Mouse (Mus musculus): Measurements from ENCODE around the gene Zfp839. TPM values are rescaled to one million over a fixed set of nuclear protein-coding genes. Genes with fewer than 3 reads are reported as not detected.

Zfp839 gene
- polyA plus RNA-seq, 1 experiment from 2014 or later: 1.6 TPM

DNA sequence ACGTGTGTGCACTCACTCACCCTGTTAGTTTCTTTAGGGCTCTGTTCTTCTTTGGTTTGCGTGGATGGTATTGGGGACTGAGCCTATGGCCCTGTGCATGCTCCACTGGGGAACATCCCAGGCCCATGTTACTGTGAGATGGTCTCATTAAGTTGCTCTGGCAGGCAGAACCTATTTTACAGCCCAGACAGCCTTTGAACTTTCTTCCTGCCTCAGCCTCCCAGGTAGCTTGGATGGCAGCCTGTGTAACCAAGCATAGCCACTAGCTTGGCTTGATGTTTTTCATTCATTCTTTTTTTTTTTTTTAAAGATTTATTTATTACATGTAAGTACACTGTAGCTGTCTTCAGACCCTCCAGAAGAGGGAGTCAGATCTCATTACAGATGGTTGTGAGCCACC, 35.2 kb downstream of the Zfp839 start:
- no peak for ATAC-seq
- H3K9ac ChIP-seq (ENCODE audit: low read depth, low read length): no peak overlapping the region
- peaks cover 19% of the 10 kb centered on the region; the same call in 1 of the 2 replicates for H3K36me3 ChIP-seq (ENCODE audit: control insufficient read depth, insufficient read depth)
- H3K4me1 ChIP-seq (replicated peaks; ENCODE audit: control insufficient read depth, insufficient read depth, low read length): peaks cover 5% of the 10 kb centered on the region; the same call in 1 of the 2 replicates
- no peaks in the 10 kb centered on the region for H3K9me3 ChIP-seq (ENCODE audit: control insufficient read depth)
- no peak overlapping the region for H3K4me2 ChIP-seq (replicated peaks; ENCODE audit: low read depth)
- no peak overlapping the region for H3K27ac ChIP-seq (ENCODE audit: low read depth, low read length)
- WGBS: 93% methylated on average over 2 of the region's 2 CpGs
- no peaks in the 10 kb centered on the region for H3K27me3 ChIP-seq (replicated peaks; ENCODE audit: control insufficient read depth, insufficient read depth, low read length)
- TF ChIP-seq CTCF (IDR thresholded peaks at IDR 0.05; ENCODE audit: low read depth): no peak
- no peak overlapping the region for H3K4me3 ChIP-seq (ENCODE audit: low read depth, low read length)

DNA sequence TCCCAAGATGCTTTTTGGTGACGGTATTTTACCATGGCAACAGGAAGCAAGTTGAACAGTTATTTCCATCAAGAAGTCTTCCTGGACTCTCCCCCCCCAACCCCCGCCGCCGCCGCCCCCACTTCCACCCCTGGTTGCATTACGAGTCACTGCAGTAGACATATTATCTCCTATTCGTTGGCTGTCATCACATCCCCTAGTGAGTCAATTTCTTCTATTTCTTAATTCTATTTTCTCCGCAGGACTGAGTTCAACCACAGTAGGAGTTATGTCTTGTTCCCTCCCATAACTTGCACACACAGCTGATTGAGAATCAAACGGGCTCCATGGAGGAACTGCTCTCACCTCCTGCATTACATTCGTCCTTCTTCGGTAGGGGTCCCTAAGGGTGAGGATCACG, 38.1 kb downstream of the Zfp839 start:
- peak overlapping the region; percentile 79 for H3K4me3 ChIP-seq (ENCODE audit: low read depth, low read length)
- H3K9ac ChIP-seq (ENCODE audit: low read depth, low read length): peak overlapping the region; percentile 77
- no peak overlapping the region for H3K27ac ChIP-seq (ENCODE audit: low read depth, low read length)
- 0 out of 2 replicates have a peak, but pooled peaks cover 6% of the 10 kb centered on the region for H3K36me3 ChIP-seq (ENCODE audit: control insufficient read depth, insufficient read depth)
- TF ChIP-seq CTCF (IDR thresholded peaks at IDR 0.05; ENCODE audit: low read depth): no peak
- H3K4me1 ChIP-seq (replicated peaks; ENCODE audit: control insufficient read depth, insufficient read depth, low read length): peaks cover 7% of the 10 kb centered on the region; the same call in 1 of the 2 replicates
- no peaks in the 10 kb centered on the region for H3K9me3 ChIP-seq (ENCODE audit: control insufficient read depth)
- ATAC-seq: no peak
- H3K27me3 ChIP-seq (replicated peaks; ENCODE audit: control insufficient read depth, insufficient read depth, low read length): no peaks in the 10 kb centered on the region
- 28% methylated on average over 12 of the region's 12 CpGs for WGBS
- H3K4me2 ChIP-seq (replicated peaks; ENCODE audit: low read depth): peak overlapping the region; percentile 80

DNA sequence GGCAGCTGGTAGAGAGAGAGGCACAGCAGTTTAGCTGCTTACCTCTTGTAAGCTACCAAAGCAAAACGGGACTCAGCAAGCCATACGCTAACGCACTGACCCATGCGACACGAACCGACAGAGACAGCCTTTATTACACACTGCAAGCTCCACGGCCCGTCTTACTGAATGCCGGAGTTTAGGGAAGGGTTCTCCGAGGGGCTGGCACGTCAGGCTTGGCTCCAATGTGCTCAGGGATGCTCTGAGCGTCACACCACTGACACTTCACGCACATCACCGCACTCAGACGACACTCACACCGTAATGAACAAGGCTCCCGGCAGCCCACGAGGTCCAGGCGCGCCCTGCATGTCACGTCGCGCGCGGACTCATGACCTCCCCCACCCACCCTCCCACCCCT, 38.6 kb downstream of the Zfp839 start:
- Histone ChIP-seq H3K4me3 (ENCODE audit: low read depth, low read length) (peak overlapping the region; percentile 79), H3K36me3 (ENCODE audit: control insufficient read depth, insufficient read depth) (0 out of 2 replicates have a peak, but pooled peaks cover 1% of the 10 kb centered on the region), H3K4me1 (replicated peaks; ENCODE audit: control insufficient read depth, insufficient read depth, low read length) (peaks cover 7% of the 10 kb centered on the region; the same call in 1 of the 2 replicates), H3K27me3 (replicated peaks; ENCODE audit: control insufficient read depth, insufficient read depth, low read length) (no peaks in the 10 kb centered on the region), H3K27ac (ENCODE audit: low read depth, low read length) (no peak overlapping the region), H3K4me2 (replicated peaks; ENCODE audit: low read depth) (peak overlapping the region; percentile 80), H3K9me3 (ENCODE audit: control insufficient read depth) (no peaks in the 10 kb centered on the region), H3K9ac (ENCODE audit: low read depth, low read length) (peak overlapping the region; percentile 77)
- no peak for TF ChIP-seq CTCF (IDR thresholded peaks at IDR 0.05; ENCODE audit: low read depth)
- under 1% methylated on average over 25 of the region's 25 CpGs for WGBS
- peak; percentile 52 for ATAC-seq

DNA sequence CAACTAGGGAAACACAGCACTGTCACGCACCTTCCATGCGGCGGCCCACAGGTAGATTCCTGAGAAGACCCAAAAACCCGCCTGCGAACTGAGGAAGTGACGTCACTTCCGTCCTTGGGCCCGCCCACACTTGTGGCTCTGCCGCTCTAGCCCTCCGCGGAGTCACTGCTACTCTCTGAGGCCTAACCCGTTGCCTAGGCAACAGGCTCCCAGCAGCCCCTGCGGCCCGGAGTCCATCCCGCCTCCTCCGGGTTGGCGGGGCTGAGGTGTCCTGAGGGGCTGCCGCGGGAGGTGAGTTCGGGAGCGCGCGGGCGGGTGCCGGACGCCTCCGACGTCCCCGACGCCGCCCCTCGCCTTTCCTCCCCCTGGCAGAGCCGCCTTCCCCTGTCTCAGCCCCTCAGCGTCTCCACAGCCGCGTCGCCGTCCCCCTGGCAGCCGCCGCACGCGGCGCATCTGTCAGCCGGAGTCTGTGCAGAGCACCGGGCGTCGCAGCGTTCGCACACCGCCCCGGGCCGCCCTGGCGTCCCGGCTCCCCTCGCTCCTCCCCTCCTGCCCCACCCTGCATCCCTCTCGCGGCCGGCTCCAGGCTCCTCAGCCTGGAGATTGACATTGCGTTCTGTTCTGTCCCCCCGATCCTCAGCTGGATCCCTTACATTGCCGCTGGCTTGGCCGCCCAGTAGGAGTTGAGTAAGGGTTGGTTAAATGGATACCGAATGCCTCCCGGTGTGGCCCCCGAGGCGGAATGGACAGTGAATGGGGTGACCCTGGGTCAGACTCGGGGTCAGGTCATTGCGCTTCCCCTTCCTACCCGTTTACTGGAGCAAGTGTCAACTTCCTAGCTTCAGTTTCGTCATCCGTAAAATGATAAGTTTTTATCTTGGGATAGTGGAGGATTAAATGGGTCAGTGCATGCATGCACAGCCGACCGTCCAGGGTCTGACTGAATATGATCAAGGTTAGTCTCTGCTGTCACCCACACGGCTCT, 39.3 kb downstream of the Zfp839 start, which contains the start of the genes Cinp and Tecpr2:
Gene Cinp, minus strand, starts transcription at position 110 of the 985 bp plus-strand sequence.
Gene Tecpr2, plus strand, starts transcription at position 229 of the 985 bp plus-strand sequence.
- peak within 1 kb of the TSS; percentile 80 for H3K4me2 ChIP-seq (replicated peaks; ENCODE audit: low read depth)
- H3K36me3 ChIP-seq (ENCODE audit: control insufficient read depth, insufficient read depth): no peaks in the 10 kb centered on the region
- H3K4me1 ChIP-seq (replicated peaks; ENCODE audit: control insufficient read depth, insufficient read depth, low read length): peaks cover 7% of the 10 kb centered on the region; the same call in 1 of the 2 replicates
- under 1% methylated on average over 74 of the region's 74 CpGs for WGBS
- H3K27me3 ChIP-seq (replicated peaks; ENCODE audit: control insufficient read depth, insufficient read depth, low read length): no peaks in the 10 kb centered on the region
- peak within 1 kb of the TSS; percentile 79 for H3K4me3 ChIP-seq (ENCODE audit: low read depth, low read length)
- peak within 1 kb of the TSS; percentile 69 for H3K27ac ChIP-seq (ENCODE audit: low read depth, low read length)
- ATAC-seq: peak; percentile 98
- 0 out of 2 replicates have a peak, but pooled peaks have one; percentile 6 for TF ChIP-seq CTCF (IDR thresholded peaks at IDR 0.05; ENCODE audit: low read depth)
- H3K9me3 ChIP-seq (ENCODE audit: control insufficient read depth): no peaks in the 10 kb centered on the region
- peak within 1 kb of the TSS; percentile 77 for H3K9ac ChIP-seq (ENCODE audit: low read depth, low read length)

DNA sequence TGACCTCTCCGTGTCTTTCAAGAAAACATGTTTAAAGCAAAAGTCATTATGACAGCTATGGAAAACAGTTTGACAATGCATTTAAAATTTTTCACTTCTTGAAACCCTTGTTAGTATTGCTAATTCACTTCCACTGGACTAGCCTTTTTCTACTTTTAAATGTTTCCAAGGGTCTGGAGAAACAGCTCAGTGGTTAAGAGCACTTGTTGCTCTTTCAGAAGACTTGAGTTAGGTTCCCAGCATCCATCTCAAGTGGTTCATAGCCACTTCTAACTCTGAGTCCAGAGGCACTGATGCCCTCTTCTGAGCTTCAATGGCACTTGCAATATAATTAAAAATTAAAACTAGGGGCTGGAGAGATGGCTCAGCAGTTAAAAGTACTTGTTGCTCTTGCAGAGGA, 41.8 kb downstream of the Zfp839 start:
- Histone ChIP-seq H3K36me3 (ENCODE audit: control insufficient read depth, insufficient read depth) (no peaks in the 10 kb centered on the region), H3K9me3 (ENCODE audit: control insufficient read depth) (no peaks in the 10 kb centered on the region), H3K4me1 (replicated peaks; ENCODE audit: control insufficient read depth, insufficient read depth, low read length) (peaks cover 7% of the 10 kb centered on the region; the same call in 1 of the 2 replicates), H3K9ac (ENCODE audit: low read depth, low read length) (no peak overlapping the region), H3K27ac (ENCODE audit: low read depth, low read length) (no peak overlapping the region), H3K4me3 (ENCODE audit: low read depth, low read length) (no peak overlapping the region), H3K27me3 (replicated peaks; ENCODE audit: control insufficient read depth, insufficient read depth, low read length) (no peaks in the 10 kb centered on the region), H3K4me2 (replicated peaks; ENCODE audit: low read depth) (no peak overlapping the region)
- 79% methylated on average over 1 of the region's 1 CpGs for WGBS
- ATAC-seq: no peak
- no peak for TF ChIP-seq CTCF (IDR thresholded peaks at IDR 0.05; ENCODE audit: low read depth)

DNA sequence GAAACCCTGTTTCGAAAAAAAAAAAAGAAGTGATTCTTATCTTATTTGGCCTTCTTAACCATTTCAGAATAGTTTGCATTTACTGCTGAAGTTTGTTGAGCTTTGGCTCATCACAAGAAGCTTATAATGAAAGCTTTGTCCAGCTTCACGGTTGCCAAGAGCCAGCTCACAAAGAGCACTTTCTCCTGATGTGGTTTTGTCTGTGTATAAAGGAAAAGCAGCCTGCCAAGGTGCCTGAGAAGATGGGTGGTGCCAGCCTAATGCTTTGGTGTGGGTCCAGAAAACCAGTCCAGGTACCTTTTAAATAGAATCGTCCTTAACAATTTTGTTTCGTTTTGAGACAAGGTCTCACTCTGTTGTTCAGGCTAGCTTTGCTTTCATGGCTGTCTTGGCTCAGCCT, 52.1 kb downstream of the Zfp839 start:
- Histone ChIP-seq H3K27ac (ENCODE audit: low read depth, low read length) (no peak overlapping the region), H3K36me3 (ENCODE audit: control insufficient read depth, insufficient read depth) (peaks cover 4% of the 10 kb centered on the region; the same call in 1 of the 2 replicates), H3K4me2 (replicated peaks; ENCODE audit: low read depth) (no peak overlapping the region), H3K27me3 (replicated peaks; ENCODE audit: control insufficient read depth, insufficient read depth, low read length) (no peaks in the 10 kb centered on the region), H3K4me1 (replicated peaks; ENCODE audit: control insufficient read depth, insufficient read depth, low read length) (no peaks in the 10 kb centered on the region), H3K9me3 (ENCODE audit: control insufficient read depth) (no peaks in the 10 kb centered on the region), H3K9ac (ENCODE audit: low read depth, low read length) (no peak overlapping the region), H3K4me3 (ENCODE audit: low read depth, low read length) (no peak overlapping the region)
- 79% methylated on average over 4 of the region's 4 CpGs for WGBS
- no peak for TF ChIP-seq CTCF (IDR thresholded peaks at IDR 0.05; ENCODE audit: low read depth)
- no peak for ATAC-seq
